Mouse (Mus musculus): ENCODE data around the gene Papss2. TPM values are rescaled to one million over a fixed set of nuclear protein-coding genes. Genes with fewer than 3 reads are reported as not detected.

Gene Papss2
- total RNA-seq, 2 experiments from 2014 or later, result 11.0 to 12.1 TPM

GRCm38 (mm10) chr19:32712588-32713042, 117.0 kb downstream of the Papss2 start:
- peak; percentile 66 to 73 for DNase-seq

GRCm38 (mm10) chr19:32713471-32713870, 117.9 kb downstream of the Papss2 start:
- no peak for DNase-seq

GRCm38 (mm10) chr19:32715201-32715600, 119.6 kb downstream of the Papss2 start:
- DNase-seq, result peak; percentile 69 to 71

GRCm38 (mm10) chr19:32715681-32716080, 120.1 kb downstream of the Papss2 start:
- DNase-seq, result no peak

Other genes starting within 250 kb of the Papss2 start
- 10 to 100 TPM; 53.6 to 64.1 TPM for gene Sgms1, start 206.1 kb upstream of the Papss2 start, total RNA-seq (2021)
- 10 to 100 TPM; 28.6 to 35.9 TPM for gene Rpl9-ps6, start 129.2 kb upstream of the Papss2 start, total RNA-seq (2021)
- gene Minpp1, start 110.0 kb upstream of the Papss2 start, total RNA-seq (2021), result 10 to 100 TPM; 53.1 to 64.6 TPM
- 100 to 1,000 TPM in 1 of 2 experiments, 10 to 100 TPM in 1; 96.8 to 101 TPM for gene Atad1, start 144.0 kb downstream of the Papss2 start, total RNA-seq (2021)
- 100 to 1,000 TPM; 120 to 127 TPM for gene Pten, start 161.7 kb downstream of the Papss2 start, total RNA-seq (2021)